ENCODE assay signal across 12 mouse cellular contexts in the genomic region with DNA sequence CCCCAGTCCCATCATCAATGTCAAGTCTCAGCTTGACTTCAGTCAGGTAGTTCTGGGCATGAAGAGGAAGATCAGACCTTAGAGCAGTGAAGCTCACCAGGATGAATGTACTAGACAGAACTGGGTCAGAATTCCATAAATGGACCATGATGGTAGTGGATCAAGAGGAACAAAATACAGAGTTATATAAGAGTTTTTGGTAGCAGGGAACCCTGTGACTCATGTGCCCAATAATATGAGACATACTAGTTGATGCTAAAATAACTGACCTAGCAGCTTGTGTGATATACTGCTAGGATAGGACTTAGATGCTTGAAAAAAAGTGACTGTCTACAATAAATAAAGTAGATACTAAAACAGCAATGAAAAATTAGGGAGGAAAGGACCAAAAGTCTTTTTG.
"Had no signal": no experiment of that assay in that cellular context is flagged by ENCODE, and none has a peak within 500 bp of the region (broad histone marks: within the 10 kb centered on the region; RNA-seq: fewer than 3 reads in every experiment).

No protein-coding gene starts in this region.

- DNase-seq: retina, postnatal 1 day; right cerebral cortex, adult 18-20 months; right cerebral cortex, postnatal 14 days; right cerebral cortex, postnatal 25 days; right cerebral cortex, postnatal 4 days; spleen, adult 18-20 months; thymus, adult 18-20 months; thymus, adult 2 months; thymus, postnatal 14 days; thymus, postnatal 25 days; thymus, postnatal 36 days; thymus, postnatal 4 days had no signal
